Mouse (Mus musculus): ENCODE measurements at regions not wholly inside any gene's neighbourhood (a gene's known extent, or its start where the extent isn't known, plus 50 kb on each side); places are given as distances from the start of the nearest gene placed in this dataset.

GRCm38 (mm10) chr1:126955839-126956720 is 125.5 kb upstream of the Nckap5 start:
- no peak for TF ChIP-seq POLR2A (IDR thresholded peaks at IDR 0.05; ENCODE audit: borderline replicate concordance, insufficient read depth, low read length)
- TF ChIP-seq CTCF (IDR thresholded peaks at IDR 0.05; ENCODE audit: borderline replicate concordance, insufficient read depth, low read depth, low read length): no peak
